Mouse (Mus musculus): ENCODE data around the gene Car2.

Car2 gene

DNA sequence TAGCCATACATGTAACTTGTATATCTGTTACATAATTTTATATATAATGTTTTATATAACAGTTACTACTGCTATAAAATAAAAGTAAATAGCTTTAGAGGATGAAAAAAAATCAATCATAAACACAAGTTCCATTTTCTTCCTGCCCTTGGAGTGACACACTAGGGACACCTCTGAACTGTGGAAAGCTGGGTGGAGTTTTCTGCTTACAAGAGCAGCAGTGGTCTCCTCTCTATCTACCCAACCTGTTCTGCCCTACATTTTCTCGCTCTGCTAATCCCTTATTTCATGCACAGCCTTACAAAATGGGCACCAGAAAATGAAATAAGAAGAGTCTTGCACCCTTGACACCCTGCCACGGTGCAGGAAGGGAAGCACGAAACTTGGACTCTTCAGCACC lies 6.8 kb upstream of the Car2 start:
- DNase-seq = no peak

DNA sequence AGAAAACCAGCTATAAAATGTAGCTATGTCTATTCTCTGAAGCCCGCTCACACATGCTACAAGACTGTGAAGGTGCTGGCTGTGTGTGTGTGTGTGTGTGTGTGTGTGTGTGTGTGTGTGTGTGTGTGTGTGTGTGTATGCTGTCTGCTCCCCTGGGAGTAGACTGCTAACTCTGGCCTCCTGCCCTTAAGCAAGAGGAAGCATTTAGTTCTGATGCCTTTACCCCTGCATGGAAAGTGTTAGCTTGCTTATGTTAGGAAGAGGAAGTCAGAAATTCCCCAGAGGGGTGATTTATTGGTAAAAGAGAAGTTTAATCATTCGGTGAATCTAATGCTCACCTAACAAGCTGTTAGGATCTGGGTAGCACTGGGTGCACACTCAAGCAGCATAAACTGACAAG lies 5.8 kb upstream of the Car2 start:
- DNase-seq = no peak

DNA sequence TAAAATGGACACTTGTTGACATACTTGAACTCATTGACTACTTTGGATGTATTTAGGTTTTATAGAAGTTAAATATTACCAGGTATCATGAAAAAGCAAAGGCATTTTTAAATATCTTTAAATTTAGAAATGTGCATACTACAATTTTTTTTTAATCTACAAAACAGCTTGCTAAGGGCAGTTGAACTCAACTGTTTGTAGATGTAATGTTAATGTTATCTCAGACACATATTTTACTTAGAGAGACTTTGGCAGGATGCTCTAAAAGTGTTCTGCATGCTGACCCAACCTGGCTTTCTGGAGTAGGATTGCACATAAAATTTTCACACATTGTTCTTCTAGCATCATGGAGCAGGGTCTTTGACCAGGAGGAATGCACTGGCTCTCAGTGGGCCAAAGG lies 4.1 kb upstream of the Car2 start:
- DNase-seq = no peak

DNA sequence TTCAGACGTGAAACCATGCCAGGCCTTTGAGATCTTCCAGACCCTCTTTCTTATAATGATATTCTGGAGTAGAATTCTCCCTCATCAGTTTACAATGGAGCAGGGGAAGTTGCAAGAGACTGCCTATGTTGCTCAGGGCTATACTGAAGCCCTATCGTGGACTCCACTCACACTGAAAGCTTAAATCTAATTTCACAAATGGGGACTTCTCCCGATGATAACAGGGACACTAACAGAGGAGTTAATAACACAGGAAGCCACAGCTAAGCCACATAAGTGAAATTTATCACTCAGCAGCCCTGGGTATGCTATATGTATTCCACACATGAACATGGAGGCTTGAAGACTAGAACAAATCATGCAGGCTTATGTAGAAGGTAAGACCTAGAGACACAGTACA lies 3.3 kb upstream of the Car2 start:
- DNase-seq = no peak

DNA sequence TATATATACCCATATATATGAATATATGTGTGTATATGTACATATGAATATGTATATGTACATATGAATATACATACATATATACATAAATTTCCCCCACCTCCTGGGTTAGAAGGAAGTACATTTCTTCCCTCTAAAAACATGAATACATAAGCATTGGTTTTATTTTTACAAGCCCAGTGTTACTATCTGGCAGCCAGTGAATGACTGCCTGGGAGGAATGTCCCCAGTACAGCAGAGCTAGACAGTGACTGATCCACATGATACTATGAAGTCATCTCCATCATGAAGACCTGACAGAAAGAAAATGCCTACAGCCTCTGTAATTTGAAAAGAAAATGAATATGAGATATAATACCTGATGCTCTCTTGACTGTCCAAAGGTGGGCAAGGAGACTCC lies 1.2 kb upstream of the Car2 start:
- DNase-seq = no peak

DNA sequence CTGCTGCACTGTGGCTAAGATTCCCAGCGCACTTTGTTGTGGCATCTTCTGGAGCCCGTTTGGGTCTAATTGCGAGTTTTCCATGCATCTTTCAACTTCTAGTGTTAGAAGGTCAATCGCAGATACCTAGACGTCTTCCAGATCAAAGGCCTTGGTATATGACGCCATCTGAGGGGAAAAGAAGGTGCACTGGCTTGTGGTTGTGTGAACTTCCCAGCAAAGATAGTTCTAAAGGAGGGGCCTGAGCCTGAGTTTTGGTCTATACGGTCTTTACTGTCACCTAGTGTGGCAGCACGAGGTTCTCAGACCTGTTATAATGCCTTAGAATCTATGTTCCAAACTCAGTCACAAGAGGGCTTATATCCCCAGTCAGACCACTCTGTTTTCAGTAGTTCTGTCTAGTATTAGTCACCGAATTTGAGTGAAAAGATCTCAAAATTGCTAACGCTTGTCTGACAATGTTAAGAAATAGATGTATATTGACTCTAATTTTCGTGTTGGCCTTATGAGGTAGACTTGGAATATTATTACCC lies 1.1 kb downstream of the Car2 start:
- DNase-seq = no peak

DNA sequence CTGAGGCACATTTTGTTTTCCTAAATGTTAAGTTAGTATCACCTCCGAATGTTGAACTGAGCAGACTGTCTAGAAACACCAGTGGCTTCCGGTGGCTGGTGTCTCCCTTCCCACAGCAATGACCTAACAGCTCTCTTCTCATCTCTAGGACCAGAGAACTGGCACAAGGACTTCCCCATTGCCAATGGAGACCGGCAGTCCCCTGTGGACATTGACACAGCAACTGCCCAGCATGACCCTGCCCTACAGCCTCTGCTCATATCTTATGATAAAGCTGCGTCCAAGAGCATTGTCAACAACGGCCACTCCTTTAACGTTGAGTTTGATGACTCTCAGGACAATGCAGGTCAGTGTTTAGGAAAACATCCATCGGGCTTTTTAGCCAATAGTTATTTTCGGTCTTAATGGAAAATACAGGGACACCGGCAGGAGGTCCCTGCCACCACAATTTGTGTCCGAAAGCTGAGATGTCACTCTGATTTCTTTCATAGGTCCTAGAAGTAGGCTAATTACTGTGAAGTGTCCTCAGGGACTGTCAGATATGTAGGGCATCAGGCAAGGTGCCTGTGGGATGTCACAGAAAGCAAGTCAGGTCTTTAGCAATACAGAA lies 1.7 kb downstream of the Car2 start:
- no peak for DNase-seq

DNA sequence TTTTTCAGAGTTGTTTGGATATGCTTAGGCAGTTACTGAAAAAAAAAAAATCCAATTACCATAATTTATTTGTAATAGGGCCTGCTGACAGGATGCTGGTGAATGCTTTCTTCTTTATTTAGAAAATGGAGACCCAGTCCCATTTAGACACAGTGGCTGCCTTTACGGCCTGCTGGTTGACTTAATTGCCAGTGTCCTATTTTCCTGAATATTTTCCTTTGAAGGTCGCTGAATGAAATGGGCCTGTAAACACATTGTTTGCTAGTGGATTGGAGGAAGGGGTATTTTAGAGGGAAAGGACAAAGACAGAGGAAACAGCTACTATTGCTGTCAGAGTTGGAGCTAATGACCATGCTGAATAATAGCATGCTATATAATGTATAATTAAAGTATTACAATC lies 2.5 kb downstream of the Car2 start:
- DNase-seq = no peak

DNA sequence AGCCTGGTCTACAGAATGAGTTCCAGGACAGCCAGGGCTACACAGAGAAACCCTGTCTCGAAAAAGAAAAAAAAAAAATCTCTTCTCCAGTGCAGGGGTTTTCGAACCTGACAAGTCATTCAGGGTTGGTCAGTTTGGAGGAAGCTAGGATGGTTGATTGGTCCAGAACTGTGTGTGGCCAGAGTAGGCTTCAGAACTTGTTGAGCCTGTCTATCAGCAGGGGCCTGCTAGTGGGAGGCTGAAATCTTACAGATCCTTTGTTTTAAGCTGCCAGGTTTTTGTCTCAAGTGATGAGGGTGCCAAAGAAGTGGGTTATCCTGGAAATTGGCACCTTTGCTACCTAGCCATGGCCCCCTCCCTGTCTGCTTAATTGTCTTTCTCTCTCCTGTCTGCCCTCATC lies 3.0 kb downstream of the Car2 start:
- DNase-seq = no peak

DNA sequence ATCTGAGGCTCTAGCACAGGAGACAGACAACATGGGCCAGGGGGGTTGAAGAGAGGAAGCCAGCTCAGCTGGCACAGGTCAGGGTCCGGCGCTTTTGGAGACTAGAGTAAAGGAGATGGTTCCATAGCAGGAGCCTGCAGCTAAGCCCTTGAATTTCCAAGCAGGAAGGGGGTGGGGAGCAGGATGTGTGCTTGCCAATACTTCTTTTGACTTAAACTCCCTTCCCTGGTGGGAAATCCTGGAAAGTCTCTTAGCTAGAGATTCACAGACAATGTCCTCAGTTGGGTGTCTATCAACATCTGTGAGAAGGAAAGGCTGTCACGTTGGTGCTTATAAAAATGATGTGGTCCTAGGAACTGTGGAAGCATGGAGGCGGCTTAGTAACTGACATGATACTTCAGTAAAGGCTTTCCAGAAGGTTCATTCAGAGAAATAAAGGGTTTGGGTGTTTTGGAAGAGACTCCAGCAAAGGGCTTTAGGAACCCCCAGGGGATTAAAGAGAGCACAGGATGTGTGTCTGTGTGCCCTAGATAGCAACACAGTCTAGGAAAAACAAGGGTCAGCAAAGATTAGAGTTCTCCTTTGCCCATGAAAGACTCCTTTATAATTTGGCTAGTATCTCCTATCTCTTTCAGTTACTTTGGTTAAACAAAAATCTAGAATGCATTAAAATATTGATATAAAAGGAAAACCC lies 3.8 kb downstream of the Car2 start:
- DNase-seq = no peak

DNA sequence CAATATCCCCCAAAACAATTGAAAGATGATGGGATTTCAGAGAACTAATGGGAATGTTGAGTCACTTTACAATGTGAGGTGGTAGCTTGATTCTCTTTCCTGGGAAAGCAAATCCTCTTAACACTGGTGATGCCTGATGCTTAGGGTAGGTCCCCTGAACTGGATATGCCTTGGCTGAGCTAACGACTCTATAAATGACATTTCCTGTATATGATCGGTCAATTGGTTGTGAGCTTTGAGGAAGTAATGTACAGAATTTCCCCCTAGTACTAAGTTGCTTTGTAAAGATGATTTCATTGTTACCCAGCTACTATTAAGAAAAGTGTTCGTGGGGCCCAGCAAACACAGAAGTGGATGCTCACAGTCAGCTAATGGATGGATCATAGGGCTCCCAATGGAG lies 6.9 kb downstream of the Car2 start:
- DNase-seq = no peak

DNA sequence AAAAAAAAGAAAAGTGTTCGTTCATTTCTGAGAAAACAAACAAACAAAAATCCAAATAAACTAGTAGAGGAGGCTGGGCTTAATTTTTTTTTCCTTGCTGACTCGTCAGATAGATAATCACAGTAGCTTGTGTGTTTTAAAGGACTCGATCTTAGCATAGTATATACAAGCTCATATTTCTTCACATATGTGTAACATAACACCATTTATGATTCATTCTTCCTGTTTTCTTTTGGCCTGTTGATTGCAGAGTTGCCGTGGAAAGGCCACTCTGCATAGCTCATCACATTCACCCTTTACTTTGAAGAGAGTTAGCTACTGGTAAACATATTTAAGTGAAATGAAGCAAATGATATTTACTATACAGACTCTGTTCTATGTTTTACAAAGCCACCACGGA lies 7.6 kb downstream of the Car2 start:
- no peak for DNase-seq

DNA sequence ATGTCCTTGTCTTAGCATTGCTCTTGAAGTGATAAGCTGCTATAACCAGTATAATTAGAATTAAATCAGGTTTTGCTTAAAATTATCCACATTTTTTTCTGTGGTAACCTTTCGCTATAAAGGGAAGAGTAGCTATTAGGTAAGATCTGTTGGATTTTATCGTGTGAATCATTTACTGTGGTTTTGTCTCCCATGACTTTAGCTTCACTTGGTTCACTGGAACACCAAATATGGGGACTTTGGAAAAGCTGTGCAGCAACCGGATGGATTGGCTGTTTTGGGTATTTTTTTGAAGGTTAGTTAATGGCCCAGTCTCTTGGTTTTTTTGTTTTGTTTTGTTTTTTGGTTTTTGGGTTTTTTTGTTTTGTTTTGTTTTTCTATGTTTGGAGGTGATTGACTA lies 9.3 kb downstream of the Car2 start:
- DNase-seq = no peak

DNA sequence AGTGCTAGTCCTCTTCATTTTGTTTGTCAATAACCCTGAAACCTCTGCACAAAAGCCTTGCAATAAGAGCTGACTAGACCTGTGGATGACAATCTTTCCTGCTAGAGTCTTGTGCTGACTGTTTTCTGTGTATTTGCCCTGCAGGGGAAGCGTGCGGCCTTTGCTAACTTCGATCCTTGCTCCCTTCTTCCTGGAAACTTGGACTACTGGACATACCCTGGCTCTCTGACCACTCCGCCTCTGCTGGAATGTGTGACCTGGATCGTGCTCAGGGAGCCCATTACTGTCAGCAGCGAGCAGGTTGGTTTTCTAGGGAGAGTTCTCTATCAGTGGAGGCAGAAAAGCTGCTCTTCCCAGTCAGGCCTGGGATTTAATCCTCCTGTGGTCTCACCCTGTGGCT lies 11.7 kb downstream of the Car2 start:
- DNase-seq = peak; percentile 77

DNA sequence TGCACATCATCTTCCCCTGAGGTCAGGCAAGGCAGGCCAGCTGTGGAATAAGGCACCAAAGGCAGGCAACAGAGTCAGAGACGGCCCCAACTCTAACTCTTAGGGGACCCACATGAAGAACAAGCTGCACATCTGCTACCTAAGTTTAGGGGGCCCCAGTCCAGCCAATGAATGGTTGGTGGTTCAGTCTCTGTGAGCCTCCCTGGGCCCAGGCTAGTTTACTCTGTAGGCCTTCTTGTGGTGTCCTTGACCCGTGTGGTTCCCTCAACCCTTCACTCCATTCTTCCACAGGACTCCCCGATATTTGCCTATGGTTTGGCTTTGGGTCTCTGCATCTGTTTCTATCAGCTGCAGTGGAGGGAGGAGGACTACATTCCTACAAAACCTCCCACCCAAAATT lies 17.3 kb downstream of the Car2 start:
- DNase-seq = no peak

DNA sequence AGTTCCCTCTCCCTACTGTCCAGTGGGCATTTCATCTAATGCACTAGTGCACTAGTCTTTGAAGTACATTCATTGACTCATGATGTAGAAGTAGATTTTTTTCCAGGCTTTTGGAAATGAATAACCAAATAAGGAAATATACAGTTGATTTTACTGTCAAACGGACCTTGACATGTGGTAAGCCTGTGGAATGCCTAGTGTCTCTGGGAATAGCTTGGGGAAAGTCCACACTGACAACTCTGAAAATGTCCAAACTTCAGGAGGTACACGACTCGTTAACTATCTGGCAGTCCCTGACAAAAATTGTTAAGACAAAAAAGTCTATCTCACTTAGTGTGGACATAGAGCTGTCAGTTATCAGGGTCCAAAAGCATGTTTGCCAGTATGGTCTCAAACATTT lies 18.1 kb downstream of the Car2 start:
- DNase-seq = peak; percentile 40

DNA sequence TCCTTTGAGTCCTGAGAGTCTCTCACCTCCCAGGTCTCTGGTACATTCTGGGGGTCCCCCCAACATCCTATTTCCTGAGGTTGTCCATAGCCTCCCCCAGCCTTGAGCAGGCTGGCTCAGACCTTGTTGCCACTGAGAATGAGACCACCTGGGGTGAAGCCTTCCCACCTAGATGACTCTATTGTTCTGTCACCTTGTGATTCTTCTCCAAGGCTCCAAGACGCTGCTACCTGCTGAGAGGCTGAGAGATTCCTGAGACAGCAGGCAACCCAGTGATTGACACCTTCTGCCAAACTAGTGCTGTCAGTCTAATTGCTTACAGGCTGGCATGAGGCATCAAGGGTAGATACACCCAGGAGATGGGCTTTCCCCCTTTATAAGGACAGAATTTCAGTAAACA lies 21.2 kb downstream of the Car2 start:
- no peak for DNase-seq

DNA sequence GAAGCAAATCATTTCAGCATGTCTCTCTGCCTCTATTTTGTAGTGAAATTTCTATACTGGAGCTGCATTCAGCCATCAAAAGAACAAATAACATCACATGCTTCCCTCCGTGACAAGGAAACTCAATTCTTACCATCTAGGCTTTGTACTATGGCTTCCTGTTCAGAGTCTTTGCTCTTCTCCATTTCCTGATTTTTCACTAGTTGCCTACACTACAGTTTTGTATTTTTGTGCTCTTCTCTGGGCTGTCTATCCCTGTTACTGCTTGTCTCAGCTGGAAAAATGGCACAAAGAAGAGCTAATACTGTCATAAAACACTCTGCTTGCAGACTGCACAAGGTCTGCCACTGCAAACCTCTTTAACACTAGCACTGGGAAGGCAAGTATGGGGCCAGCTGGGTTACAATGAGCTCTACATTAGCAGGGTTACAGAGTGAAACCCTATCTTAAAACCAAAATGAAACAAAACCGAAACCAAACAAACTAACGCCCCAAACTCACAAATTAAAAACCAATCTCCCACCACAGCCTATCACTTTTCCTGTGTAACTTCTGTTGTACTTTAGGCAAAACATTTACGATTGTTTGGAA lies 26.0 kb downstream of the Car2 start:
- no peak for DNase-seq

DNA sequence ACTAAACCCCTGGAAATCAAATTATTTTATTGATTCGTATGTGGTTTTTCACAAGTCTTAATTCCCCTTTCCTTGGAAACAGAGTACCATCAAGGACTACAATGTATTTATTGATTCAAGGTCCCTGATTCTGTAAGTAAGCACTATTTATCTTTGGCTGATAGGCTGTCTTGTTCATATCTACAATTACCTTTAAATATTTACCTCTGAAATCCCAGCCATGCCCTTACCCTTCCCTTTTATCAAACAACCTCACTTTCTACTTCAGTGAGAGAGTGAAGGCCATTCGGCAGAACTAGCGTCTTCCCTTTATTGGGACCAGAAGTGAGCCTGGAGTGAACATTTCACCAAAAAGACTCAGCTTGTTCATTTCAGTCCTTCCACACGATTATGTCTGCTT lies 27.7 kb downstream of the Car2 start:
- DNase-seq = no peak

DNA sequence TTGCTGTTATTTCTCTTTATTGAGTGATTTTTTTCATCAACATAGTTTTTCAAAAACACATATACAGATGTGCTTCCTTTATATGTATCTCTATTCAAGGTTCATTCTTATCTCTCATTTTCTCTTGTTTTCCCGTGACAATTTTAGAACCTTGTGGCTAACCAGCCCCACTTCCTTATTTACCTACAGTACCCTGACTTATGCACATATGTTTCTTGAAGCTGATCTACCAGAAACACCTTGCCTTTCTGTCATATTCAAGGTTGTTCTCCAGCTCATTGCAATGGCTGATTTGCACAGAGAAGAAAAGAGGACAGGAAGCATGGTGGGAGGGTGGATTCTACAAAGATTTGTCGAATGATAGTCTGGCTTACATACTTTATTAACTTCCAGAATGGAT lies 29.3 kb downstream of the Car2 start:
- DNase-seq = no peak

DNA sequence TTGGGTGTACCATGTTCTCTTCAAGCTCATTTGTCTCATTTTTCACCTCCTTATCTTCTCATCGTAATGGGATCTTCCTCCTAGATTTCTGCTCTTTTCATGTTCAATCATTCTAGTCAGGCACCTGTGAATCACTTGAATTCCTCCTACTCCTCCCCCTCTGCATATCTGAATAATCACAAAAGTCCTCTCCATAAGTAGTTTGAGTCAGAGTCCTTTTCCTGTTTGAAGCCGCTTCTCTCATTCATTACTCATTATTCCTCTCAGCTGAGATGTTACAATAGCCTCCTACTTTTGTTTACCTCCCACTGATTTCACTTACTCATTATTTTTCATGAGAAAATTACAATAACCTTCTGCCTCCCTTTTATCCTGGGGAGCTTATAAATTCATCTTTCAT lies 31.2 kb downstream of the Car2 start:
- DNase-seq = no peak

DNA sequence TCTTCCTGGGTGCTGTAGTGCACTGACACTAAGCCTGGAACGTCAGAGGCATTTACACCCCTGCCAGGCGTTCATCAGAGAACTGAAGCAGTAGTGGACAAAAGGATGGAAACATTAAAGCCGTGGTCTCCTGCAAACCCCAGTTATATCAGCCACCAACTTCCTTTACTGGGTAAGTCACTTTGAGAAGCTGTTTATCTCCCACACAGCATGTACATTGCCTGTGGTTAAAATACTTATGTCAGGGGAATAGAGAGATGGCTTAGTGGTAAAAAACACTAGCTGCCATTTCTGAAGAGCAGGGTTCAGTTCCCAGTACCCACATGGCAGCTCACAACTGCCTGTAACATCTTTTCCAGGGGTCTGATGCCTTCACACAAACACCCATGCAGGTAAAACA lies 58.6 kb downstream of the Car2 start:
- no peak for DNase-seq

DNA sequence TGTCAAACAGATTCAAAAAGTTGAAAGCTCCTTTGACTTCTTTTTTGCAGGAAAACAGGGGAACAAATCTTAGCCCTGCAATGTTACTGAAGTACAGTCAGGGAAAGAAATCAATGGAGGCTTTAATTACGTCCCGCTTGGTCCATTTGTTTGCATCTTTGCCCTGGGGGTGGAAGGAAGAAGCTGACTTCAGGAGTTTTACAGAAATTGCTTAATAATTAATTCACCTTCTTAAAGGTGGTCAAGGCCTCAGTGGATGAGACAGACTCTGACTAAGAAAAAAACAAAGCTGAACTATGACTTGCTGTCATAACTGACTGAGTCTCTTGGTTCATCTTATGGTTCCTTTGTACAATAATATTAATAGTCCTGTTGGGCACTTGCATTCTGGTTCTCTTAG lies 59.6 kb downstream of the Car2 start:
- peak; percentile 21 for DNase-seq

DNA sequence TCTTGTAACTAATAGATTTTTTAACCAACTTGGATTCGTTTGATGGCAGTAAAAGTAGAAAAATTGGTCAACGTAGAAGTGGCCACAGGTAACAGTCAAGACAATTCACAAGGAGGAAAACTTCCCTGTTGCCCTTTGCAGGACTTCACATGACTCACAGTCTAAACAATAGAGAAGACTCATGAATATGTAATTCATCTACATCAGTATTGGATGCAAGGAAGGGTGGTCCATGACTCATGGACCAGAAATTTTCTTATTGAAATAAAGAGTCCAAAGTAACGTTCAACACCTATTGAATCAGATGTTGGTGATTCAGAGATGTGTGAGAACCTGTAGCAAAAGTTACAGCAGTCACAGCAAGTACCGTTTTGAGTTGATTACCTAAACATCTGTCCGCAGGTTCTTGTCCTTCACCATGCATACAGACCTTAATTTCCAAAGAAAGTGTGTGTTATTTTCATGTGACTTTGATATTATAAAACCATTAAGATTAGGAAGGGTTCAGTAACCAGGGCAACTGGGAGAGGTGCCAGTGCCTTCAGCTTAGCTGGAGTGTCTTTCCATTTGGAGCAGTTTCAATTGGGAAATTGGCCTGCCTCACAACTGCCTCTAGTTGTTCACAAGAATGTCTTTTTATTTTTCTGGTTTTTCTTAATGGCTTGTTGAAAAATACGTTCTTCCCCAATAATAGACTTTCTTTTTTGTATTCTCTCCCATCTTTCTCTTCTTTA lies 62.2 kb downstream of the Car2 start:
- peak; percentile 54 for DNase-seq

Data from kidney, adult 11 months (tissue).